Comparison of ENCODE assay signal across 23 mouse cellular contexts in genomic region chr9:91520521-91520920, GRCm38 (mm10).
DNase-seq lines count a peak whose midpoint lies in the region; ATAC-seq and TF ChIP-seq lines count a peak whose summit lies in the region.
"Had no signal": no experiment of that assay in that cellular context is flagged by ENCODE, and none has a peak within 500 bp of the region (broad histone marks: within the 10 kb centered on the region; RNA-seq: fewer than 3 reads in every experiment).

No protein-coding gene starts in this region.

- peaks cover 10% of the 10 kb centered on the region; the same call in 1 of the 2 replicates for H3K4me1 ChIP-seq in midbrain, embryonic 13.5 days (replicated peaks)
- H3K4me1 ChIP-seq in midbrain, postnatal 0 days (ENCODE audit: insufficient read depth, low read length), result no peaks in the 10 kb centered on the region
- no peaks in the 10 kb centered on the region for H3K4me1 ChIP-seq in forebrain, embryonic 16.5 days (replicated peaks; ENCODE audit: control insufficient read depth, insufficient read depth, low read length)
- H3K4me1 ChIP-seq: heart, embryonic 13.5 days; limb, embryonic 13.5 days; liver, embryonic 13.5 days had no signal

- no peak overlapping the region for H3K4me2 ChIP-seq in midbrain, embryonic 13.5 days (replicated peaks)
- no peak overlapping the region for H3K4me2 ChIP-seq in midbrain, postnatal 0 days (ENCODE audit: low read depth, low read length, poor library complexity, severe bottlenecking)
- H3K4me2 ChIP-seq in forebrain, embryonic 16.5 days (ENCODE audit: low read length), result no peak overlapping the region
- H3K4me2 ChIP-seq: heart, embryonic 13.5 days; limb, embryonic 13.5 days; liver, embryonic 13.5 days; lung, embryonic 14.5 days; midbrain, embryonic 11.5 days had no signal

- no peaks in the 10 kb centered on the region for H3K9me3 ChIP-seq in midbrain, embryonic 13.5 days
- no peaks in the 10 kb centered on the region for H3K9me3 ChIP-seq in midbrain, postnatal 0 days (ENCODE audit: low read length)
- no peaks in the 10 kb centered on the region for H3K9me3 ChIP-seq in forebrain, embryonic 16.5 days (ENCODE audit: control insufficient read depth, low read length)
- H3K9me3 ChIP-seq: heart, embryonic 13.5 days; limb, embryonic 13.5 days; liver, embryonic 13.5 days had no signal

- H3K36me3 ChIP-seq in midbrain, embryonic 13.5 days, result no peaks in the 10 kb centered on the region
- H3K36me3 ChIP-seq in midbrain, postnatal 0 days (ENCODE audit: insufficient read depth, low read length), result no peaks in the 10 kb centered on the region
- no peaks in the 10 kb centered on the region for H3K36me3 ChIP-seq in forebrain, embryonic 16.5 days (ENCODE audit: control insufficient read depth, insufficient read depth)
- H3K36me3 ChIP-seq: heart, embryonic 13.5 days; limb, embryonic 13.5 days; liver, embryonic 13.5 days had no signal

- no peak for TF ChIP-seq CTCF in midbrain, postnatal 0 days (IDR thresholded peaks at IDR 0.05)

- H3K27me3 ChIP-seq in midbrain, embryonic 13.5 days, result no peaks in the 10 kb centered on the region
- no peaks in the 10 kb centered on the region for H3K27me3 ChIP-seq in midbrain, postnatal 0 days (ENCODE audit: insufficient read depth, low read length)
- no peaks in the 10 kb centered on the region for H3K27me3 ChIP-seq in forebrain, embryonic 16.5 days (replicated peaks; ENCODE audit: control insufficient read depth, insufficient read depth, low read length)
- H3K27me3 ChIP-seq: heart, embryonic 13.5 days; limb, embryonic 13.5 days; liver, embryonic 13.5 days; Patski had no signal

- no peak for ATAC-seq in midbrain, embryonic 13.5 days
- ATAC-seq in midbrain, postnatal 0 days (ENCODE audit: low FRiP score), result no peak; the same call in 1 of the 2 replicates
- no peak for ATAC-seq in forebrain, embryonic 16.5 days
- no peak for ATAC-seq in megakaryocyte, adult 5-6 weeks (ENCODE audit: poor library complexity, severe bottlenecking)
- ATAC-seq: activated CD4-positive, CD25-positive, alpha-beta regulatory T cell, adult 4 months; CD4-positive, CD25-positive, alpha-beta regulatory T cell, adult 4 months; Patski had no signal

- no peak overlapping the region for H3K9ac ChIP-seq in midbrain, embryonic 13.5 days (replicated peaks)
- no peak overlapping the region for H3K9ac ChIP-seq in midbrain, postnatal 0 days (replicated peaks; ENCODE audit: low read length, poor library complexity, severe bottlenecking)
- H3K9ac ChIP-seq in forebrain, embryonic 16.5 days (replicated peaks; ENCODE audit: low read depth, low read length), result no peak overlapping the region
- H3K9ac ChIP-seq: heart, embryonic 13.5 days; limb, embryonic 13.5 days; liver, embryonic 13.5 days; lung, embryonic 14.5 days had no signal

- DNase-seq in cerebellum, adult 11-12 months, result peak; percentile 23
- no peak for DNase-seq in cerebellum, postnatal 4 days (ENCODE audit: low spot score in 2 of 2)
- DNase-seq in midbrain, postnatal 0 days (ENCODE audit: low spot score), result no peak
- peak; percentile 46 for DNase-seq in cerebellum, adult 9-10 months
- DNase-seq: adrenal gland, postnatal 14 days; gastrocnemius, postnatal 10 days; heart, adult 11 months; kidney, adult 18-20 months; liver, embryonic 13.5 days; lung, embryonic 14.5 days; lung, postnatal 4 days; right cerebral cortex, postnatal 25 days; thymus, postnatal 14 days had no signal

- 35% methylated on average over 3 of the region's 3 CpGs for WGBS in midbrain, embryonic 13.5 days
- WGBS in midbrain, postnatal 0 days, result 33% methylated on average over 3 of the region's 3 CpGs
- 18% methylated on average over 3 of the region's 3 CpGs for WGBS in forebrain, embryonic 16.5 days

- H3K27ac ChIP-seq in midbrain, embryonic 13.5 days, result 0 out of 2 replicates have a peak overlapping the region, but pooled peaks have one; percentile 19
- no peak overlapping the region for H3K27ac ChIP-seq in midbrain, postnatal 0 days (ENCODE audit: low read depth, low read length)
- H3K27ac ChIP-seq in forebrain, embryonic 16.5 days (ENCODE audit: low read length), result peak overlapping the region; percentile 42; the same call in 1 of the 2 replicates
- H3K27ac ChIP-seq: heart, embryonic 13.5 days; kidney, postnatal 0 days; limb, embryonic 13.5 days; liver, embryonic 13.5 days had no signal

- no peak overlapping the region for H3K4me3 ChIP-seq in midbrain, embryonic 13.5 days (replicated peaks)
- H3K4me3 ChIP-seq in midbrain, postnatal 0 days (ENCODE audit: low read depth, low read length), result no peak overlapping the region
- H3K4me3 ChIP-seq in forebrain, embryonic 16.5 days (replicated peaks; ENCODE audit: low read length), result no peak overlapping the region
- H3K4me3 ChIP-seq: heart, embryonic 13.5 days; limb, embryonic 13.5 days; liver, embryonic 13.5 days had no signal

Comparison
In these comparisons a context has a peak if more than half of its experiments do, and no peak if none do; other contexts are left out.
1. DNase-seq: peak in cerebellum, adult 11-12 months (single experiment) and cerebellum, adult 9-10 months (single experiment); none in cerebellum, postnatal 4 days (0 of 2) and midbrain, postnatal 0 days (single experiment).